Mouse (Mus musculus) limb, embryonic 14.5 days (tissue): ENCODE data around the gene Mcoln3. TPM values are rescaled to one million over a fixed set of nuclear protein-coding genes. Genes with fewer than 3 reads are reported as not detected.

Source experiments
- ATAC-seq: fragments of 200-750 bp; cut with Nextera tagmentation; 2 replicates; pipeline ENCODE4 v1.8.0; 2017; ENCODE audit warnings: low read depth, moderate number of reproducible peaks, moderate TSS enrichment; ENCODE audit not compliant: low FRiP score
- DNase-seq: peaks from one replicate; pipeline ENCODE4 v3.0.0-alpha.2; 2015; ENCODE audit warnings: low spot score
- H3K27ac ChIP-seq: fragments of 300-500 bp; sonication (generic); replicated peaks from 2 replicates; pipeline ENCODE4 v1.5.1; 2014; ENCODE audit warnings: low read depth, mild to moderate bottlenecking, low read length, moderate library complexity, mixed read lengths
- H3K27me3 ChIP-seq: fragments of 300-500 bp; sonication (generic); 2 replicates; pipeline ENCODE4 v1.6.1; 2014; ENCODE audit warnings: low read length, mixed read lengths; ENCODE audit not compliant: control insufficient read depth, insufficient read depth
- H3K36me3 ChIP-seq: fragments of 300-500 bp; sonication (generic); 2 replicates; pipeline ENCODE4 v1.6.1; 2014; ENCODE audit warnings: mild to moderate bottlenecking, low read length, moderate library complexity, mixed read lengths; ENCODE audit not compliant: control insufficient read depth, insufficient read depth
- H3K4me1 ChIP-seq: fragments of 300-500 bp; sonication (generic); 2 replicates; pipeline ENCODE4 v1.6.1; 2014; ENCODE audit warnings: antibody characterized with exemption, low read length, mixed read lengths; ENCODE audit not compliant: control insufficient read depth, insufficient read depth
- H3K4me2 ChIP-seq: fragments of 300-500 bp; sonication (generic); replicated peaks from 2 replicates; pipeline ENCODE4 v1.6.1; 2014; ENCODE audit warnings: low read depth, mild to moderate bottlenecking, low read length, moderate library complexity; ENCODE audit not compliant: severe bottlenecking
- H3K4me3 ChIP-seq: fragments of 300-500 bp; sonication (generic); replicated peaks from 2 replicates; pipeline ENCODE4 v1.5.1; 2014; ENCODE audit warnings: low read length
- H3K9ac ChIP-seq: fragments of 300-500 bp; sonication (generic); 2 replicates; pipeline ENCODE4 v1.6.1; 2014; ENCODE audit warnings: mild to moderate bottlenecking, low read depth, low read length, moderate library complexity; ENCODE audit not compliant: severe bottlenecking
- H3K9me3 ChIP-seq: fragments of 300-500 bp; sonication (generic); 2 replicates; pipeline ENCODE4 v1.6.1; 2016; ENCODE audit warnings: low read length; ENCODE audit not compliant: control insufficient read depth
- POLR2A ChIP-seq: fragments of 200-500 bp; IDR thresholded peaks from 2 replicates; pipeline ENCODE4 v1.8.0; 2012; ENCODE audit warnings: inconsistent platforms, mild to moderate bottlenecking, moderate library complexity, borderline replicate concordance; ENCODE audit not compliant: insufficient read depth, insufficient read length; ENCODE audit errors: extremely low read depth
- WGBS: fragments of 180-500 bp; shearing (Covaris S2); extraction: QIAGEN DNeasy Blood & Tissue Kit; methylation state at CpG from one replicate; pipeline ENCODE4 v1.1.7; 2014; 5-methylcytosine and 5-hydroxymethylcytosine counted together
- polyA plus RNA-seq, 2 experiments: library from polyadenylated mRNA; depleted of rRNA in 1 of 2; stranded (reverse) in 1 of 2; unstranded in 1 of 2; fragments of >200 nt; fragmentation: Nextera tagmentation in 1 of 2; extraction: Ambion mirVana in 1 of 2; gene quantifications; 2 replicates each; pipeline versions ENCODE4 v1.2.1 to v1.2.3; 2012 to 2014

The Mcoln3 gene
- polyA plus RNA-seq, 2 experiments: 1.9 to 2.0 TPM

DNA sequence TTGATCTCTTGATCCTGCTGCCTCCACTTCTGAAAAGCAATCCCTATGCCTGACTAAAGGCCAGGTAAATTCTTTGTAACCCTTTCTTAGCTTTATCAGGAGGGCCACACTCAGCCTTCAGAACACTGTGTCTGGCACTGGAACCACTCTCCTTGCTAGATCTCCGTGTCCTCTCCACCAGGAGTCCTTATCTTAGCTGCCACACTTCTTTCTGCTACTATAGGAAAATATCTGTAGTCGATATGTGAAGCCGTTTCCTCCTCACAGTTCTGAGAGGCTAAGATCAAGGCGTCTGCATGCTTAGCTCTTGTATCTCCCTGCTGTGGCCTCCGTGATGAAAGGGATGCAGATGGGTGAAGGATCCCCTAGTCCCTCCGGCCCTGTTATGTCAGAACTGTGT lies 10.0 kb downstream of the Mcoln3 start:
- TF ChIP-seq POLR2A: no peak
- H3K4me1 ChIP-seq: peaks cover 3% of the 10 kb centered on the region; the same call in 1 of the 2 replicates
- H3K36me3 ChIP-seq: no peaks in the 10 kb centered on the region
- DNase-seq: no peak
- no peaks in the 10 kb centered on the region for H3K9me3 ChIP-seq
- H3K4me2 ChIP-seq: no peak overlapping the region
- 63% methylated on average over 6 of the region's 6 CpGs for WGBS
- no peak overlapping the region for H3K9ac ChIP-seq
- no peaks in the 10 kb centered on the region for H3K27me3 ChIP-seq
- H3K27ac ChIP-seq: no peak overlapping the region
- ATAC-seq: no peak
- no peak overlapping the region for H3K4me3 ChIP-seq

DNA sequence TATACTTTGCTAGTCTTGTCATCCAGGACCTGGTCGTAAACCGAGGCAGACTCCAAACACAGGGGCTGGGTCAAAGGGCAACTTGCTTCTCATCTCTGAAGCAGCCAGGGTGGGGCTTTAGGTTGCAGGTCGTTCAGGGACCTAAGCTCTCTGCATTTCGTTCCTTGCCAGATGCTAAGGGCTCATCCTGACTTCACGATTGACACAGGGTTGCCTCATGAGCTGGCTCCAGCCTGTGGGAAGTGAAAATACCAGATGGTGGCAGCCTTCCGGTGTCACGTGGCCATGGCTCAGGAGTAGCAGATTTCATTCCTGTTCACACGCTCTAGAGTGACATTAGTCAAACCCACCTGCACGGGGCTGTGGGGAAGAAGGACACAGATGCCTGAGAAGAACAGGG lies 17.6 kb downstream of the Mcoln3 start:
- Histone ChIP-seq H3K9ac (no peak overlapping the region), H3K36me3 (no peaks in the 10 kb centered on the region), H3K27ac (no peak overlapping the region), H3K27me3 (no peaks in the 10 kb centered on the region), H3K9me3 (no peaks in the 10 kb centered on the region), H3K4me1 (no peaks in the 10 kb centered on the region), H3K4me3 (no peak overlapping the region), H3K4me2 (no peak overlapping the region)
- TF ChIP-seq POLR2A: no peak
- ATAC-seq: no peak
- no peak for DNase-seq
- 49% methylated on average over 9 of the region's 9 CpGs for WGBS

DNA sequence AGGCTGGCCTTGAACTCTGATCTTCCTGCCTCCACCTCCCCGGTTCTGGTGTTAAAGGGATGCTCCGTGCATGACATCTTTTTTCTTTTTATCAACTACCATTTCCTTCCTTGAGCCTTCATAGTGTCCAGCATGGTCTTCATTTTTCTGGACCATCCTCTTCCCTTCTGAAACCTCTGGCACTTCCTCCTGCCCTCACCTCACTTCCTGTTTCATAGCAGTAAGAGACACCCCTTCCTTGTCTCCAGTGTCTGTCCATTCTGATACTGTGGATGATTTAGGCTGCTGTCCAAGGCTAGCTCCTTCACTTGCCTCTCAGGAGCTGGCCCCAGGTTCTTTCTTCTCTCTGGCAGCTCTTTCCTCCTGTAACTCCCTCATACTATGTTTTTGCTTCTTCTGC lies 18.2 kb downstream of the Mcoln3 start:
- Histone ChIP-seq H3K27ac (no peak overlapping the region), H3K9me3 (no peaks in the 10 kb centered on the region), H3K36me3 (no peaks in the 10 kb centered on the region), H3K27me3 (no peaks in the 10 kb centered on the region), H3K4me1 (no peaks in the 10 kb centered on the region), H3K4me3 (no peak overlapping the region), H3K9ac (no peak overlapping the region), H3K4me2 (no peak overlapping the region)
- no peak for ATAC-seq
- DNase-seq: no peak
- WGBS: 93% methylated on average over 2 of the region's 2 CpGs
- TF ChIP-seq POLR2A: no peak

DNA sequence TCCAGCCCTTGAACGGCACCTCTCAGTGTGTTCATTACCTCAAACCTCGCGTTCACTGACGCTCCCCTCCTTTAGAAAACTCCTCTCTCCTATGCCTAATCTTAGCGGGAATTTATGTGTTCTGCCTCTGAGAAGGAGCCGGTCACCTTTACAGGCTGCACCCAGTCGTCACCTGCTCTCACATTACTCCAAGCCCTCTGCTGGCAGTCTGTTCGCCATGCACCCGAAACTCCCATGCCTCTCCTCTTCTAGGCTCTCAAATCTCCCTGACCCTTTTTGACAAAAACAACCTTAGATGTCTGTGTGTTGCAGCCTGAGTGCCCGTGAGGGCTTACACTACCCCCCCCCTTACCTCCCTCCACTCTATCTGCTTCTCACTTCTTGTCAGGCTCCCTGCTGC lies 19.2 kb downstream of the Mcoln3 start:
- WGBS: 39% methylated on average over 10 of the region's 10 CpGs
- H3K27ac ChIP-seq: no peak overlapping the region
- no peaks in the 10 kb centered on the region for H3K27me3 ChIP-seq
- no peaks in the 10 kb centered on the region for H3K4me1 ChIP-seq
- H3K4me3 ChIP-seq: no peak overlapping the region
- no peaks in the 10 kb centered on the region for H3K9me3 ChIP-seq
- DNase-seq (no peak), ATAC-seq (no peak)
- no peak overlapping the region for H3K4me2 ChIP-seq
- H3K36me3 ChIP-seq: no peaks in the 10 kb centered on the region
- H3K9ac ChIP-seq: no peak overlapping the region
- TF ChIP-seq POLR2A: no peak

DNA sequence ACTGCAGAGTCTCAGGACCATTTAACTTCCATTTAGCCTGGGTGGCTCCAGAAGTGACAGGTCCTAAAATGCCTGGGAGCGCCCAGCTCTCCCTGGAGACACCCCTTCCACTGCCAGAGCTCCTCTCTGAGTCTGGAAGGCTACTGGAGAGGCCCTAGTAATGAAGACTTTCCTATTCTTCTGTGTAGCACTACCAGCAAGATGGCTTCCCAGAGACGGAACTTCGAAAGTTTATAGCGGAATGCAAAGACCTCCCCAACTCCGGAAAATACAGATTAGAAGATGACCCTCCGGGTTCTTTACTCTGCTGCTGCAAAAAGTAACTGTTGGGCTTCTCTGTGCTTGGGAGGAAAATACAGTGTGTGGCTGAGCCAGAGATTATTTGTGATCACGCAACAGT lies 23.0 kb downstream of the Mcoln3 start:
- Histone ChIP-seq H3K9me3 (0 out of 2 replicates have a peak, but pooled peaks cover 2% of the 10 kb centered on the region), H3K27ac (no peak overlapping the region), H3K4me3 (no peak overlapping the region), H3K9ac (no peak overlapping the region), H3K4me1 (no peaks in the 10 kb centered on the region), H3K4me2 (no peak overlapping the region), H3K36me3 (no peaks in the 10 kb centered on the region), H3K27me3 (no peaks in the 10 kb centered on the region)
- ATAC-seq: no peak
- no peak for TF ChIP-seq POLR2A
- 91% methylated on average over 7 of the region's 7 CpGs for WGBS
- DNase-seq: no peak

DNA sequence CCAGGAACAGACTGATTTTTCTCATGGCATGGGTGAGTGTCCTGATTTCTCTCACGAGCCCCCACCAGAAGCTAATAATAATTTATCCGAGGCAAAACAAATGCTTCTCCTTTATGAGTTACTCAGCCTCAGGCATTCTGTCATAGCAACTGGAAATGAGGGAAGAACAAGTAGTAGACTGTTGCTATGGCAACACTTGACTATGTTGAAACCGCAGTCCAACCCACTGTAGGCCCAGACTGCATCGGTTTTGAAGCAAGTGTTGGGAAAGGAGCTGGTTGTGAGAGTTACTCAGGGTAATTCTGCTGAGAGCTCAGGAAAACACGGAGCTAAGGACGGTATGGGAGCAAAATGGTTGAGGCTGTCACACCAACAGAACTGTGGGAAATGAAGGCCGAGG lies 25.3 kb downstream of the Mcoln3 start:
- Histone ChIP-seq H3K9me3 (0 out of 2 replicates have a peak, but pooled peaks cover 4% of the 10 kb centered on the region), H3K27me3 (no peaks in the 10 kb centered on the region), H3K27ac (no peak overlapping the region), H3K36me3 (no peaks in the 10 kb centered on the region), H3K4me1 (no peaks in the 10 kb centered on the region), H3K4me2 (no peak overlapping the region), H3K4me3 (no peak overlapping the region), H3K9ac (no peak overlapping the region)
- 87% methylated on average over 7 of the region's 7 CpGs for WGBS
- TF ChIP-seq POLR2A: no peak
- DNase-seq: no peak
- no peak for ATAC-seq
